Mouse (Mus musculus): Measurements from ENCODE around the gene Yif1a.
"Not testable (repeated sequence)": the region's sequence is repeated elsewhere in the genome, so short reads cannot be mapped to it uniquely, and the experiment has no call there.

Yif1a gene

DNA sequence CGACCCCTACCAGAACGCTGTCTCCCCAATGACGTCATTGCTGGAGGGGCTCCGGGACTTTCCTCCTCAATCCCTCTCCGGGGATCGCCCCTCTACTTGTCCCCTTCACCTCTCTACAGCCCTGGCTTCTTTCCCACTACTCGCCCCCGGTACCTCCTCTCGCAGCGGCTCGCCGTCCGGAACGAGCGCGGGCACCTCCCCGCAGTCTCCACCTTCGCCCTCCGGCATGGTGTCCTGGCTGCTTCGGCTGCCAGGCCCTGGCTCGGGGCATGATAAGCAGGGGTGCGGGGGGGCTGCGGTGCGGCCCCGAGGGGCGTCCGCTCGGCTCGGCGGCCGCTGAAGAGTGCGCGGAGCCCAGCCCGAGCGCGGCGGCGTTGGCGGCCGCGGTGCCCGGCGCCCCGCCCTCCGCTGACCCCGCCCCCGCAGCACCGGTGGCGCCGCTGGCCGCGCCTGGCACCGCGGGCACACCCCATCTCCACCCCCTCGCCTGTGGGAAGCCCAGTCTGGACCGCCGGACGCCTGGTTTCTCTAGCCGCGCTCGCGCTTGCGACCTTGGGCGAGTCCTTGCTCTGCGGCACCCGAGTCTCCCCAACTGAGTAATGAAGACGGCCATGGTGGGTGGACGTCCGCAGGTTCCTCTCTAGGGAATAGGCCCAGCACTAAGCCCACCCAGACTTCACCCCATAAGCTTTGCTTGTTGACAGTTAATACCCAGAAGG, 3.0 kb upstream of the Yif1a start, which contains the start of gene Tmem151a:
TSS of gene Tmem151a (minus strand) at position 387 of the 719 bp plus-strand sequence.
- DNase-seq (ENCODE audit: low spot score) = no peak

- DNase-seq (ENCODE audit: low spot score) = not testable (repeated sequence)
Observed at GRCm38 (mm10) chr19:5086533-5086932, 1.8 kb upstream of the Yif1a start.

- no peak for DNase-seq (ENCODE audit: low spot score)
Observed at GRCm38 (mm10) chr19:5089324-5089723, 986 bp downstream of the Yif1a start.

DNA sequence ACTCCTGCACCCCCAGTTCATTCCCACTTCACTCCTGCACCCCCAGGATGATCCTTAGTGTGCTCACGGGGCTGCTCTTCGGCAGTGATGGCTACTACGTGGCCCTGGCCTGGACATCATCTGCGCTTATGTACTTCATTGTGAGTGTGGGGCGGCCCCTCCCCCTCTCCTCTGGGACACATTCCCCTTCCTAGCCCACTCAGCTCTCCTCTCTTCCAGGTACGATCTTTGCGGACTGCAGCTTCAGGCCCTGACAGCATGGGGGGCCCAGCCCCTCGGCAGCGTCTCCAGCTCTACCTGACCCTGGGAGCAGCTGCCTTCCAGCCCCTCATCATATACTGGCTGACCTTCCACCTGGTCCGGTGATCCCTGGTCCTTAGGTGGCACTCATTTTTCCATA, 3.7 kb downstream of the Yif1a start:
- no peak for DNase-seq (ENCODE audit: low spot score)

GRCm38 (mm10) chr19:5093481-5094242, 5.3 kb downstream of the Yif1a start:
- no peak for DNase-seq (ENCODE audit: low spot score)

DNA sequence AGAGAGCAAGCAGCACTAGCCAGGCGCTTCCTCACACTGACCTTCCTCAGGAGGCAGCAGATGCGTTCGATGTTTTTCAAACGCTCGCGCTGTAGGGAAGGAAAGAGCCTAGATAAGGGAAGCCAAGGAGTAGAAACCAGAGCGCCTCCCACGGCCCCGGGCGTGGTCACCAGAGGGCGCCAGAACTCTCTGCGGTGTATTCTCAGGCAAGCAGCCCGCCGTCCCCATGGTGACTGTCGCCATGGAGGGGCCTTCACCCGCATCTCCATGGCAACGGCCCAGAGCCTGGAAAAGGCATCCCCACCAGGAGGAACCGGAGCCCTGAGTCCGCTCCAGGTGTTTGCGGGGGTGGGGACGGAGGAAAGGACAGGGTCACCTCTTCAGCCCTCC, 5.9 kb downstream of the Yif1a start:
- peak; percentile 86 for DNase-seq (ENCODE audit: low spot score)

- DNase-seq (ENCODE audit: low spot score) = no peak
Observed at GRCm38 (mm10) chr19:5094746-5095417, 6.5 kb downstream of the Yif1a start.

- DNase-seq (ENCODE audit: low spot score) = no peak
Observed at GRCm38 (mm10) chr19:5095887-5096474, 7.6 kb downstream of the Yif1a start.

DNA sequence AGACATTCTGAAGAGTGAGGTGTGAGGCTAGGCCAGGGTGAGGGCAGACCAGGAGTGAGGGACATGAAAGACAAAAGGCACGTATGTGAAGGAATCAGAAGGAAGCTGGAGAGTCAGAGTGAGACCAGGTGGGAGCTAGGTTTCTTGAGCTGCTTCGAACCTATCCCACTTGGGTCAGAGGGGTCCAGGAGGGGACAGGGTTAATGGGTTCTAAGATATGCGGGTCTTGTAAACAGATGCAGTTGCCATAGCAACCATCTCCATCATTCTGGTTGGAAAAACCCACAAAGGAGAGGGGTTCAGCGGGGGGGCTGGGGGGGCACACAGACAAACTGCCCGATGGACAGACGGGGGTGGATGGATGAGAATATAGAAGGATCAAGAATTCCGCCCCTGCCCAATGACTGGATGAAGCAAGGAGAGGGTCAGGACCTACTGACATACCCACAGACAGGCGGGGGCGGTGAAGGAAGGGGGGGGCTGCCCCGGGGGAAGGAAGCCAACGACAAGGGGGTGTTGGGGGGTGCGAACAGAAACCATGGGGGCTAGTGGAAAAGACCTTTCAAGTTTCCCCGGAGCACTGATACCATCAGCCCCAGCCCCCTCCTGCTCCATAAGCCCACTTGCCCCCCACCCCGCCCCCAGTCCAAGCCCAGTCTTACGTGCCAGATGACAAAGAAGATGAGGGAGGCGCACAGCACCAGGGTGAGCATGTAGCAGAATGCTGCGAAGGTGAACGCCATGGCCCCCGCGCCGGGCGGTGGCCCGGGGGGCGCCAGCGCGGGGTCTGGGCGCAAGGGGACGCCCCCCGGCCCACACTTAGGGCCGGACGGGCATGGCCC, 9.4 kb downstream of the Yif1a start:
- no peak for DNase-seq (ENCODE audit: low spot score)

DNA sequence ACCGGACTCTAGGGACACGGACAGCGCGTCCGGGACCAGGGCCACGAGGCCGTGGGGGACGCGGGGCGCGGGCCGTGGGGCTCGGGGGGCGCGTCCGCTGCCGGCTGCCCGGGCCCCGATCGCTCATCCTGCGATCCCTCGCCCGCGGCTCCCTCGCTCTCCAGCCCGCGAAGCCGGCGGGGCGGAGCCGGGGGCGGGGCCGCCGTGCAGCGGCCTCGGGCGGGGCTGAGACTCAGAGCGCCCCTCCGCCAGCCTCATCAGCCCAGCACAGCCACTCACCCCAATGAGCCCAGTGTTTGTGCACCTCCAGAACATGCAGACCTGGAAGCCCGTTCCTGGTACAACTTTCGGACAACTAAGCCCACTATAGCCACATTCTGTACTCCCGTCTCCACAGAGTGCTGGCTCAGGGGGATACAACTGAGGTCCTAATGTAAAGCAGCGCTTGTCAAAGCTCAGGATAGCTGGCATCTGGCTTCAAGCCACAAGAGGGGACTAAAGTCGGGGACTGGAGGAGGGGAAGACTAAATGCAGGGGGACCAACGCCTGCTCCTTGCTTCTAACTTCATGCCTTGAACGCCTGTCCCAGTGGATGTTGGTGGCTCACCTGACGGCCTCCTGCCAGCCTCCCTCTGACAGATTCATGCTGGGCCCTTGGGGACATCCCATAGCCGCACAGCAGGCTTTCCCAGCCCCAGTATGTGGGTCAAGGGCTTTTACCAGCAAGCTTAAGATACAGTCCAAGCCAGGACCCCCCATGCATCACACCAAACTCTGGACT, 10.2 kb downstream of the Yif1a start, which contains the start of gene Cnih2:
TSS of gene Cnih2 (minus strand) at position 159 of the 781 bp plus-strand sequence.
- no peak for DNase-seq (ENCODE audit: low spot score)

- DNase-seq (ENCODE audit: low spot score) = no peak
Observed at GRCm38 (mm10) chr19:5106074-5106473, 17.7 kb downstream of the Yif1a start.

GRCm38 (mm10) chr19:5106731-5107191, 18.4 kb downstream of the Yif1a start, which contains the start of gene Rab1b:
Gene Rab1b, minus strand, starts transcription at chr19:5107072.
- peak; percentile 98 for DNase-seq (ENCODE audit: low spot score)

DNA sequence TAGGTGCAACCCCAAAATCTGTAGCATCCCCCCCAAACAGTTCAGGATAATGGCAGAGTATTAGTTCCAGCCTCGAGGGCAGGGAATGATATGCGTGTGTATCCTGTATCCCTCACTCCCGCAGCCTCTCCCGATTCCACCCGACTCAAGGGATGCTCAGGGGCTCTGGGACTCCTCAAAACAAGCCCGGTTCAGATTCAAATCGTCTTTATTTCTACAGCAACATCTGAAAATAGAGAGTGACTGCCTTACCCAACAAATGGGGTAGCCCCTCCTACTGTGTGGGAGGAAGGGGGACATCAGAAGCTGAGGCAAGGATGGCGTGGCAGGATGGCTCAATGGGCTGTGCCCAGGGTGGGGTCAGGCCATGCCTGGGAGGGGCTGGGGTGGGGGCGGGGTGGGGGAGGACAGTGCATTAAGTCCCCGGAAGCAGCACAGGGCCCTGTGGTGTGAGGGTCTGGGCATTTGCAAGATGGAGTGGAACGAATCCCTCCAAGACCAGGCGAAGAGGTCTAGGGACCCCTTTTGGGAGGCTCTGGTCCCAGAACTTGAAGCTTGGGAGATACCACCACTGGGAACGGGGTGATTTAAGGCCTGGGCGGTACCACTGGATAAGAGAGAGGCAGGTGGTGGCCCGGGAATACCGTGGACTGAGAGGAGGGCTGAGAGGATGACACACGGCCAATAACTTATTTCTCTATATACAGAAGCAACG, 19.4 kb downstream of the Yif1a start:
- DNase-seq (ENCODE audit: low spot score) = no peak

GRCm38 (mm10) chr19:5108271-5108575, 19.9 kb downstream of the Yif1a start:
- DNase-seq (ENCODE audit: low spot score) = no peak

- DNase-seq (ENCODE audit: low spot score) = no peak
Observed at GRCm38 (mm10) chr19:5108702-5109101, 20.4 kb downstream of the Yif1a start.

GRCm38 (mm10) chr19:5109659-5110453, 21.5 kb downstream of the Yif1a start:
- no peak for DNase-seq (ENCODE audit: low spot score)

- DNase-seq (ENCODE audit: low spot score) = no peak
Observed at GRCm38 (mm10) chr19:5113783-5114182, 25.4 kb downstream of the Yif1a start.

GRCm38 (mm10) chr19:5117494-5118383, 29.4 kb downstream of the Yif1a start:
- DNase-seq (ENCODE audit: low spot score) = peak; percentile 70
